Mouse (Mus musculus): ENCODE measurements around the gene Rnf114.

The Rnf114 gene

DNA sequence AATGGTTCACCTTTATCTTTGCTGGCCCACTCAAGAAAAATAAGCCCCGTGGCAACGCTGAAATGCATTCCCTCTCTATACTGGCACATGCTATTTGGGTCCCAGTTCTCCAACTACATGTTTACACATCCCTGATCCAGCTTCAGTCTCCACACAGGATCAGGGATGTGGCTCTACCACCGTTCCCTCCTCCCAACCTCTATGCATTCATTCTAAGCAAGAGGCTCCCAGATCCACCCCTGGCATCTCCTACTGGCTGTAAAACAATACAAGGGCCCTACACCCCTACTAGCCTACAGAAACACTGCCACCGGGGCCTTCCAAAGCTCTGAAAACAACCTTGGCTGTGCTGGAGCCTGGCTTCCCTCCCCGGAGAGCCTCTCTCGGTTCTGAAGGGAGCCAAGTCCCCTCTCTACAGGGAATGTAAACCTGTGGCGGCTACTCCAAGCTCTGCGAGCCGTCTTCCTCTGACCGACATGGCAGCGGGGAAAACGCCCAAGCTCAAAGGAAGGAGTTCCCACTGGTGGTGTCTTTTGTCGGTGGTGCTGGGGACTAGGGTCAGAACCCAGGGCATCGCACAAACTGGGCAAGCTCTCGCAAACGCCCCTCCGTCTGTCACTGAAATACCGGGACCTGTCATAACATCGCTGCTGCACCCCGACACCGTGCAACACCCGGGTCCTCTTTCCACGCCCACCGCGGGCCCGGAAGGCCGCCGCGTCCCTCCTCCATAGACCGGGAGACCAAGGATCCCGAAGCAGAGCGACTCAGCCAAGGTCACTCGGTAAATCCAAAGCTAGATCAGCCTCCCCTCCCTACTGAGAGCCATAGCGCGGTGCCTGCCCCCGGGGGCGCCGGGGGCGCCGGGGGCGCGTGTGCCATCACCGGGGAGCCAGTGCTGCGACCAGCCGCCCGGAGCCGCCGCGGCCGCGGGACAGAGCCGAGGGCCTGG is at the start of gene Rnf114:
Gene Rnf114 (plus strand): TSS at position 889 of the 952 bp plus-strand sequence.
- DNase-seq (ENCODE audit: low read depth, low spot score): peak; percentile 12

DNA sequence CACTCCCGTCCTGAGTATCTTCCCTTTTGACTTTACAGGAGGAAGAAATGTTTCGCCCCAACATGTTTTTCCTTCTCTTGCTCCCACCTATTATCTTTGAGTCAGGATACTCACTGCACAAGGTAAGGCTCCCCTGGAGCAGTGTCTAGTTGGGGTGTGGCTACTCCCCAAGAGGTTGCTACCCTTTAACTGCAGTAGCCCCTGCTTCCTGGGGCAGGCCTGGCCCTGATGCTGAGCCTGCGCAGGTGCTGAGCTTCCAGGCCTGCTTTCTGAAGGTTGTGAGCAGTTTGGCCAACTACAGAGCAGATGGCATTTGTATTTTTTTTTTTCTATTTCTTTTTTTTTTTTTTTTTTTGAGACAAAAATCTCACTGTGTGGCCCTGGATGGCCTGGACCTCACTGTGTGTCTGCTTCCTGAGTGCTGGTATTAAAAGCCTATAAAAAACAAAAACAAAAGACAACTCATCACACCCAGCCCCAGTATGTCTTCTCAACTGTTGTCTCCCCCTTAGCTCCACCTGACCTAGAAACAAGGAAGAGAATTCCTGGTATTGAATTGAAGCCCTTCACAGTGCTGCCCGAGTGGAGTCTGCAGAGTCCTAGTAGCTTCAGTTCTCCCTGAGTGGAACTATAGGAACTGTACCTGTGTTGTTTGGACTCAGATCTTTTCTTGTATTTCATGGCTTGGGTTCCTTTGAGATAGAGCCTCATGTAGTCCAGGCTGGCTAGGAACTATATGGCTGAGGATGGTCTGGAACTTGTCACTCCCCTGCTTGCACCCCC is 48.8 kb upstream of the Rnf114 start:
- DNase-seq (ENCODE audit: low read depth, low spot score): no peak

DNA sequence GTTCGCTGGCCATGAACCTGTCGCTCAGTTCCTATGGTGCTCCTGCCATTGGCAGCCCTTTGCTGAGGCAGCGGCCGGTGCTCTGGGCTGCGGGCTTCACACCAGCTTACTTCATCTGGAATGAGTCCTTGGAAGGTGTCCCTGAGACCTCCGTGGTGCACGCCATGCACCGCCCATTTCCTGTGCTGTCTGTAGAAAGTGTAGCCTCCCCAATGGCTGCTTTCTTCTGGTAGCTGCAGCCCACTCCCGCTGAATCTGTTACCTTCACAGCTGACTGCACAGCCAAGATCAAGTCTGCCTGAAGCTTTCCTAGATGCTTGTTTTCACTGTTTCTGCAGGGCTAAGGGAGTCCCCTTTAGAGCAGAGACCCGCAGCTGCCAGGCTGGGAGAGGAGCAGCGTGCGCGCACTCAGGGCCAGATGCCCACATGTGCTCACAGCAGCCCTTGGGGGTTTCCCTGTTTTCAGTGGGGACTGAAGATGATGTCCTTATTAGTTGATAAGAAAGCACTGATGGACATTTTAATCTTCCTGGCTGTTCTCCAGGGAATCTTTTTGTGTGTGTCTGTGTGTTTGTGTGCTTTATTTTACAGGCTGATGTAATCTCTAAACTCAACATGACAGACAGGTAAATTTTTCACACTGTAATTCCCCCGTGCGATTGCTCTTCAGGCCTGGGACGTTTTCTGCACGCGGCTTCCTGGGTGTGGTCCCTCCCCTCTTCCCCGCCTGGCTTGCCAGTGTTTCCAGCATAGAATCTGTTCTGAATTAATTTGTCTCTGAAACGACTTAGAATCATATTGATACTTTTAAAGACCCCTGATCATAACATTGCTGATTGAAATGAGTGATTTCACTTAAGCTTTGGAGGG is 46.3 kb upstream of the Rnf114 start:
- no peak for DNase-seq (ENCODE audit: low read depth, low spot score)

DNA sequence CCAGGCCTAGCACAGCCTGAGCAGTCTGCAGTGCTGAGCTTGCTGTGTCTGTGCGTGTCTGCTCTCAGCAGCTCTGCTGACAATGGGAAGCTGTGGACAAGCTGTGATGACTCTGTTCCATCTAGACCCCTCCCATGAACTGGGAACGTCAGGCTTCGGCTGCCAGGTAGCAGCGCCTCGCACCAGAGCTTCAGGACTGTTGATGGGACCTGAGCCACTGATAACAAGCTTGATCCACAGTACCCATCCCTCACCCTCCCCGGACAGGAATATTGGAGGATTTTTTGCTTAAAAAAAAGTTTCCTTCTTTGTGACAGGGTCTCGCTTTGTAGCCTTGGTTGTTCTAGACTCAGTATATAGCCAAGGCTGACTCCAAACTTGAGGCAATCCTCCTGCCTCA is 45.2 kb upstream of the Rnf114 start:
- no peak for DNase-seq (ENCODE audit: low read depth, low spot score)

DNA sequence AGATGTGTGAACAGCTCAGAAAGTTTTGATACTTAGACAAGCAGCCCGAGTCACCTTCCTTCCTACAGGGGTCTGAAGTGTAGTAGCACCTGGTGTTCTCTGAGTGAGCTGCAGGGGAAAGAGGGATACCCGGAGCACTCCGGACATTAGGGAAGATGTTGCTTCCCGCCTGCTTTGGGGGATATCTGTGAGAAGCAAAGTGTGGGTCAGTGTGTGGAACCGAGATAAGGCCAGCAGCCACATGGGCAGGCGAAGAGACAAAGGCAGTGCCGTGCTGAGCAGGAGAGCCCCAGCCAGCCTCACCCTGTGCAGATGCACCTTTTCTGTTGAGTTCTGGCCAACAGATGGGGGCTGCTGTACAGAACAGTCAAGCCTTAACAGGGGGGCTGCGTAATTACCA is 44.8 kb upstream of the Rnf114 start:
- no peak for DNase-seq (ENCODE audit: low read depth, low spot score)

DNA sequence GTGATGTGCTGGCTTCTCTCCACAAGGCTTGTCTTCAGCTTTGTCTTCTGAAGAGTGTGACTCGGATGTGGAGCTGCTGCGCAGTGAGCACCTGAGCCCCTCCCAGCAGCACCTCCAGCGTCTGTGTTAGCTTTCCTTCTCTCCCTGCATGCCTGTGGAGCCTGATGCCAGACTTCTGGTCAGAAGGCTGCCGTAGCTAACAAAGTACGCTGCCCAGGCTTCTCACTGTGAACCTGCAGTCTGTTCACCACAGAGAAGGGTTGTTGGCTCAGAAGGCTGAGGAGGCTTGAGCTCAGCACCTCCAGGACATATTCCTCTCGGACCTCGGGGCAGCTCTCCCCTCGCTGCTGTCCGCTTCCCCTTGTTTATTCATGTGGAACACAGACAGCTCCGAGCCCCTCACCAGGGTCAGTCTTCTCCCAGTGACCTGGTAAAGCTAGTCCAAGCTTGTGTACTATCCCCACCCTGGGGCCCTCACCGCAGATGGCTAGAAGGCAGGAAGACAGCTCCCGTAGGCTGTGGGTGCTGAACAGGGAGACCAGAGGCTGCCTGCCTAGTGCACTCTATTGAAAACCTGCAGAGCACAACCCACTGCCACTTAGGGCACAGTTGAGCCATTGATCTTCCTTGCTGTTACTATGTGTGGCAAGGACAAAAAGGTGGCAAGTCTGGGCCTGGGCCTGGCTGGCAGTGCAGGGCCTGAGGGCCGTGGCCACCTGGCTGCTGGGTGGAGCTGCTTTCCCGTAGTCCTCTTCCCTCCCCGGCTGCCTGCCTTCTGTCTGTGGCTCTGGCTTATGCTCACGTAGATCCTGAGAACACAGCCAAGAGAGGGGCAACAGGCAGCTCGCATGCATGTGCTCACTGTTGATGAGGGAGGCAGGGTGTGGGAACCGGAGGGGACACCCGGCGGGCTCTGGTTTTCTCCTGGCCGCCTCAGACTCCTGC is 42.8 kb upstream of the Rnf114 start:
- DNase-seq (ENCODE audit: low read depth, low spot score): no peak

DNA sequence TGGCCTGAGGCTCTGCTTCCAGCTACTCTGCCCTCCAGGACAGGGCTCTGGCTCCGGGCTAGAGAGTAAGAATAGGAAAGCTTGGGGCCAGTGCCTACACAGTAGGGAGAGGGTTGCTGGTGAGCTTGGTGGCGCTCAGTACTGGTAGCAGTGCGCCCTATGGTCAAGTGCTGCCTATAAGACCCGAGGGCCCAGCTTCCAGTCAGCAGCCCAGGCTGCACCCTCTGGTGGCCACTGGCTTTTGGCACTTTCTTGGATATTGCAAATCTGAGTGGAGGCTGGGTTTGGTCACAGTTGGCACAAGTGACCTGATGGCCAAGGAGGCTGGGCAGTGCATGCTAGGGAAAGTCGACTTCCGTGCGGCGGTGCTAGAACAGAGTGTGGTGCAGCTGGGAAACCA is 41.8 kb upstream of the Rnf114 start:
- DNase-seq (ENCODE audit: low read depth, low spot score): no peak

DNA sequence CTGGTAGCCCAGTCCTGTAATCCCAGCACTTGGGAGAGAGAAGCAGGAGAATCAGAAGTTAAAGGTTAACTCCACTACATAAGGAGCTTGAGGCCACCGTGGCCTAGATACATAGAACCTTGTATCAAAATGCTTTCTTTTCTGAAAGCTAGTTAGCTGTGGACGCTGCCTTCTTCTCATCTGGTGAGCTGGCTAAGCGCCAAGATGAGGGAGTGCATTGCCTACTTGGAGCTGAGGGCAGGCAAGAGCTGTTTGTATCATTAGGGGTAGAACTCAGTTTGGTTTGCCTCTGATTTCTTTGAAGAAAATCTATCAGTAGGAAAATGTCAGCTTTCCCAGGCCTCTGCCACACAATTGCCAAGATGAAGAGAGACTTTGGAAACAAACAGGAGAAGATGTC is 38.6 kb upstream of the Rnf114 start:
- DNase-seq (ENCODE audit: low read depth, low spot score): no peak

DNA sequence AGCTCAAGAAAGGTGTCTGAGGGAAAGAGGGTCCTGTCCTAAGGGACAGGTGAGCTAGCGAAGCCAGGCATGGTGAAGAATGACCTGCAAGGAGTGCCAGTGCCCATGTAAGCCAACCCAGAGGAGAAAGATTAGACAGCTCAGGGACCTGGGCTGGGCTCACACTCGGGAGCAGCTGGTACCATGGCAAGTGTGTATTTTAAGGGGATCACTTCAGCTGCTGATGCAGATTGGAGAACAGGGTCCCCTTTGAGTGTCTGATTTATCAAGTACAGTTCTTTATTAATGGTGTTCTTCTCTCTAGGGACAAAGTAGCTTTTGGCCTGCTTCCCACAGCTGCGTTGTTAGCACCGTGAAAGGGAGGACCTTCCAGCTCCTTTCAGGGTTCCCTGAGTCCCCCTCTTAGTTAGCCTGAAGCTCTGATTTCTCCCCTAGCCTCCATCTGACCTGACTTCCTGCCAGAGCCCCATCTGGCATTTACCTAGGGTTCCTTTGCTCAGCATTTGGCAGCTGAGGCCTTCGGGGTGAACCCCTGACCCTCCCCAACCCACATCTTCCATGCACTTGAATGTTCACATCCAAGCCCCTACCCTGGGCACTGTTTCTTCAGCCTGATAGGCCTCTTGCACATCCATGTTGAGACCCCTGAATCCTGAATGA is 36.0 kb upstream of the Rnf114 start:
- no peak for DNase-seq (ENCODE audit: low read depth, low spot score)

DNA sequence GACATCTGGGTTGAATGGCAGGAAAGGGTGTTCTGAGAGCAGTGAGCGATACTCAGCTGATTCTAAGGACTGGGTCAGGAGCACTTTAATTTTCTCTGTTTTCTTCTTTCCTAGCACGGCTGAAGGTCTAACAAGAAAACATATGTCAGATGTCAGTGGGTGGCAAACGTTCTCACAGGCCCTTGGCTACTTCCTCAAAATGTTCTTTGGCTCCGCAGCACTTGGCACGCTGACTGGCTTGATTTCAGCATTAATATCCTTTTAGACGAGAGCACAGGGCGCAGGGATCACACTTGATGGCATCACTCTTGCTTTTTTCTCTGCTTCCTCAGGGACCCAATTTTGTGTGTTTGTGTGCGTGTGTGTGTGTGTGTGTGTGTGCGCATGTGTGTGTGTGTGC is 35.2 kb upstream of the Rnf114 start:
- no peak for DNase-seq (ENCODE audit: low read depth, low spot score)

DNA sequence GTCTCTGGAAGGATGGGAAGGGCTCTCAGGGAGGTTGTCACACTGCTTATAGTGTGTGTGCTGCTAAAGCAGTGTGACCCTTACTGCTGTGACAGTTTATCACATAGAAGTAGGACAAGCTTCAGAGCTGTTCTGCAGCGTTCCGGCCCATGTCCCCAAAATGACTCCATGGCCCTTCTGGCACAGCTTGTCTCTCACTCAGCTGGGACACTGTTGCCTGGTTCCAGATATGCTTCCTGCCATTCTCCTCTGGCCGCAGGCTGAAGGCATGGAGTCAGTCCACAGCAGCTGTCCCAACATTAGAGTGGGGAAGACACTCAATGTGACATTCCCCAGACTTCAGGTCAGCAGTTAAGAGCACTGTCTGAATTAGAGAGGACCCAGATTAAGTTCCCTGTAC is 33.9 kb upstream of the Rnf114 start:
- DNase-seq (ENCODE audit: low read depth, low spot score): no peak

DNA sequence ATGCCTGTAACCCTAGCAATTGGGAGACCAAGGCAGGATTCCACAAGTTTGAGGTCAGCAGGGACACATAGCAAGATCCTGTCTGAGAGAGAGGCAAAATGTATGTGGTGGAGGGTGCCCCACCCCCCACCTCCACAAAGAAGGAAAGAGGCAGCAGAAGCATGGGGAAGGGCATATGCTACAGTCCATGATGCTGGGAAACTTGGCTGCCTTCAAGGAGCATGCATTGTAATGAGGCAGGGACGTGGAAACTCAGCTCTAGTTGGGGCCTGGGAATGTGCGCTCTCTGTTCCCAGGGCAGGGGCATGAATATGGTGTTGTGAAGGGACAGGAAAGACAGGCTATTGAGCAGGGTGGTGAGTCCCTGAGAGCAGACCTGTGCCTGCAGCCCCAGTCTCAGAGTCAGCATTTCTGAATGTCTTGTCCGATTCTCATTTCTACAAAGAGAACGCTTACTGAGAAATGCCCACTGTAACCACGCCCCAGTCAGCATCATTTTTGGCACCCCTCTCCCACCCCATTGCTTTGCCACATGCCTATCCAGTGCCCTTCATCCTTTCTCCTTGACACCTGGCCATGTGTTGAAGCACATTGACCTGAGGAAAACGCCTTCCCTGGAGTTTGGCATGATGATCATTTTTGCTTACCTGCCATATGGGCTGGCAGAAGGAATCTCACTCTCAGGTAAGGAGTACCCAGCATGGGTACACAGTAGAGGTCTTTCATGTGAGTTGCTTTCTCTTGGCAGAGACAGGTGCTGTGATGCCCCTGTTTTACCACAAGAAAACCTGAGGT is 33.2 kb upstream of the Rnf114 start:
- no peak for DNase-seq (ENCODE audit: low read depth, low spot score)

DNA sequence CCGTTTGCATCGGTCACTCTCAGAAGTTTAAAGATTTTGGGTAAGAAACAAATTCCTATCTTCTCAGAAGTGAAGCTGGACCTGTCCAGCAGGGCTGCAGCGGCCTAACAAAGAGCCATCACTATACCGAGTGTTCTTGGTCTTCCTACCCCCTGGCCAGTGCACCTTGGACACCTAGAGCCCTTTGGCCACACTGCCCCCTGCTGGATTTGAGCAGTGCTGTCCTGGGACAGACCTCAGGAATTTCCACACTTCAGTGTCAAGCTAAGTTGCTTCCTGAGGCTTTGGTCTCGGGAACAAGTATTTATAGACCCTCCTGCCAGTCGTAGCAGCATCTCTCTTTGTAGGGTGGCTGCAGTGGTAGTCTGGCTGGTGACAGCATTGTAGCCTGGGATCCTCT is 29.5 kb upstream of the Rnf114 start:
- peak; percentile 73 for DNase-seq (ENCODE audit: low read depth, low spot score)

DNA sequence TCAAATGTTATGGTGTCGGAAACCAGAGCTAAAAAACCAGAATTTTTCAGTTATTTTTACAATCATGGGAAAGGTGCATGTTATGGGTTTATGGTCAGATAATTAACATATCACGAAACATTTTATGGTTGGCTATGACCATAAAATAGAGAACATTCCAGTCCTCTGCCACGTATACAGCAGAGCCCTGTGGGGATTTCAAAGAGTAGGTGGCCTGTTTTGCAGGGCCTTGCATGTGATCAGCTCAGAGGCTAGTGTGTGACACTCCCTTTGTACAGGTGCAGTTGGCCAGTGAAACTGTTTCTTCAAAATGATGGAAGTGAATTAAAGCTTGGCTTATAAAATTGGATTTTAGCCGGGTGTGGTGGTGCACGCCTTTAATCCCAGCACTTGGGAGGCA is 28.6 kb upstream of the Rnf114 start:
- no peak for DNase-seq (ENCODE audit: low read depth, low spot score)

DNA sequence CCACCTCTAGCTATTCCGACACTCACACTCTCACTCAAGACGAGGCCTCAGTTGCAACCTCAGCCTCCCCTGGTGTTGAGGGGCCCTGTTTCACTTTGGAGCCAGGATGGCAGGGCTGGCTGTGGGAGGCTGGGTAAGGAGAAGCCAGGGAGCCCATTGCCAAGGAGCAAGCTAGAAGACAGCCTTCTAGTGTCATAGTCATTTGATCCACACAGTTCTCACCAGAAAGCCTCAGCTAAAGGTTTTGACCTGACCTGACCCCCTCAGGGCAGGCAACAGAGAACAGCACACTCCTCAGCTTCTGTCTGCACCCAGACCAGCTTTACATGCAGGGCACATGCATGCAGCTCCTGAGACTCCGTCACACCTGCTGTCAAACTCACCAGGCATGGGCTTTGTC is 26.5 kb upstream of the Rnf114 start:
- no peak for DNase-seq (ENCODE audit: low read depth, low spot score)

DNA sequence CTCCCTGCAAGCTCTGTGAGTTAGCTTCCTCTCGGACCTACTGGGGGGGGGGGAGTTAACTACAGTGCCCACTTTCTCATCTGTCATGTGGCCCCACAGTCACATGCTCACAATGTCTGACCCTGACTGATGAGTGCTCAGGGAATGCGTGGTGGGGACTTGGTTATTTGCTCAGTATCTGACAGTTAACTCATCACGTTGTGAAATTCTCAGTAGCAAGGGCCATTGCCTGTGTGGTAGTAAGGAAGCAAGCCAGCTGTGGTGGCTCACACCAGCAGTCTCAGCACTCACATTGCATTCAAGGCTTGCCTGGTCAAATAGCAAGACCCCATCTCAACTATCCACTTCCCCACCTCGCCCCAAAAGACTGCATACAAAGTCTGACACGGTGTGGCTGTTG is 25.2 kb upstream of the Rnf114 start:
- no peak for DNase-seq (ENCODE audit: low read depth, low spot score)

DNA sequence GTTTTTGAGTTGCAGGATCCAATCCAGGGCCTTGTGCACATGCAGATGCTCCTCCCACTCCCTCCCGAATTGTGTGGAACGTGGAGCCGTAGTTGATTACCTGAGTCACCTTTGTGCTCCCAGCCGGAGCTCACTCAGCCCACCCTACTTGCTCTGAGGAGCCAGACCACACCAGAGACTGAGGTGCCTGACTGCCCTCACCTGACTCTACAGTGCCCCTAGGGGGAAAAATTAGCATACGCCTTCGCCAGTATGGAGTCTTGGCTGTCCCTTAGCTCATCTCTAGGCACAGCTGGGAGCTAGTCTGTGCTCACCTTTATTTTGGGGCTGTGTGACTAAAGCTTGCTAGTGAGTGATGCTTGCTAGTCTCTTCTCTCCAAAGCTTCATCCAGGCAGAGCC is 24.0 kb upstream of the Rnf114 start:
- DNase-seq (ENCODE audit: low read depth, low spot score): no peak

DNA sequence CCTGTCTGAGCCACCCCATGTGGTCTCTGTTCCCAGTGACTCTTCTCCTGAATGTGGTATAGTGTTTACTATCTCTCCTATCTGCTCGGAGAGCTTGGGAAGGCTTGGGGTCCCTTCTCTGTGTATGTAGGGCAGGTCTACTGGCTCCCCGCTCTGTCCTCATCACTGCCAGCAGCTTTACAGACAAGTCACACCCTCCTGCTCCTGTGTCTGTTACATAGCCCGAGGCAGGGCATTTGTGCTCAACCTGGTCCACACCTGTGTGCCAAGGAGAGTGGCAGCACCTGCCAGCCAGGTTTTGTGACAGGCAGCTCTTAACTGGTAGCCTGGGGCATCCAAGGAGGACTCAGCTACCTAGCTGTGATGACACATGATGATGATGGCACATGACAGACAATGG is 21.8 kb upstream of the Rnf114 start:
- DNase-seq (ENCODE audit: low read depth, low spot score): no peak

DNA sequence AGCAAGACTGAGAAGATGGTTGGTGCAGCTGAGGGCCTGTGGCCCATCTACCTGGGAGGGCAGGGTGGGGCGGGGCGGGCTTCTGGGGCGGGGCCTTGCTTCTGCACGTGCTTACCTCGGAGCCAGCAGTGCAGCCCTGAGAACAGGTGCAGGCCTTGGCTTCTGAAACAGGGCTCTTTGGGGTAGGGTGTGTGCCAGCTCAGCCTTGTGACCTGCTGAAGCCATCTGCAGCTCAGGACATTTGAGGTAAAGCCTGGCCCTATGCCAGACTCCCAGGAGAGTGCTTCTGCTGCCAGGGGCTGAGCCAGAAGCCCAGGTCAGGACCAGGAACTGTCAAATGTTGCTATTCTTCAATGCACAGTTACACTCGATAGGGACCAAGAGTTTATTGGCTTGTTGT is 20.9 kb upstream of the Rnf114 start:
- no peak for DNase-seq (ENCODE audit: low read depth, low spot score)

All from mesoderm, embryonic 11.5 days (tissue).